Mouse (Mus musculus): ENCODE measurements at regions not wholly inside any gene's neighbourhood (a gene's known extent, or its start where the extent isn't known, plus 50 kb on each side); places are given as distances from the start of the nearest gene placed in this dataset.

GRCm38 (mm10) chr2:12697209-12697608 lies 226.6 kb upstream of the Pter start:
- no peak for DNase-seq

- DNase-seq: no peak
Observed at GRCm38 (mm10) chr2:12699331-12699730, 224.5 kb upstream of the Pter start.

GRCm38 (mm10) chr2:12707514-12707913 lies 216.3 kb upstream of the Pter start:
- DNase-seq: no peak

- peak; percentile 34 to 63 for DNase-seq
Observed at GRCm38 (mm10) chr2:12709156-12709923, 214.5 kb upstream of the Pter start.

- DNase-seq: no peak
Observed at GRCm38 (mm10) chr2:12709924-12710240, 214.0 kb upstream of the Pter start.

GRCm38 (mm10) chr2:12716124-12717012 lies 207.5 kb upstream of the Pter start:
- no peak for DNase-seq

GRCm38 (mm10) chr2:12729251-12729650 lies 194.6 kb upstream of the Pter start:
- DNase-seq: no peak

- peak in 1 of 2 experiments; percentile 6 for DNase-seq
Observed at GRCm38 (mm10) chr2:12737140-12737539, 186.7 kb upstream of the Pter start.

GRCm38 (mm10) chr2:12746856-12747255 lies 177.0 kb upstream of the Pter start:
- DNase-seq: no peak

GRCm38 (mm10) chr2:12758816-12759215 lies 165.0 kb upstream of the Pter start:
- DNase-seq: no peak

- no peak for DNase-seq
Observed at GRCm38 (mm10) chr2:12759931-12760330, 163.9 kb upstream of the Pter start.

- DNase-seq: no peak
Observed at GRCm38 (mm10) chr2:12761461-12761860, 162.4 kb upstream of the Pter start.

- no peak for DNase-seq
Observed at GRCm38 (mm10) chr2:12764510-12764909, 159.3 kb upstream of the Pter start.

- no peak for DNase-seq
Observed at GRCm38 (mm10) chr2:12765336-12765735, 158.5 kb upstream of the Pter start.

GRCm38 (mm10) chr2:12776866-12777265 lies 147.0 kb upstream of the Pter start:
- no peak for DNase-seq

- no peak for DNase-seq
Observed at GRCm38 (mm10) chr2:12777696-12778095, 146.1 kb upstream of the Pter start.

GRCm38 (mm10) chr2:12792596-12792995 lies 131.2 kb upstream of the Pter start:
- no peak for DNase-seq

GRCm38 (mm10) chr2:12797615-12798169 lies 126.1 kb upstream of the Pter start:
- no peak for DNase-seq

- no peak for DNase-seq
Observed at GRCm38 (mm10) chr2:12799153-12799925, 124.5 kb upstream of the Pter start.

GRCm38 (mm10) chr2:12802667-12803066 lies 121.2 kb upstream of the Pter start:
- DNase-seq: no peak

GRCm38 (mm10) chr2:12805096-12805495 lies 118.7 kb upstream of the Pter start:
- DNase-seq: no peak

GRCm38 (mm10) chr2:12808466-12808865 lies 115.4 kb upstream of the Pter start:
- DNase-seq: no peak

Data from adrenal gland, postnatal 36 days (tissue).